Mouse (Mus musculus) regulatory T cell (primary cell): ENCODE measurements at regions not wholly inside any gene's neighbourhood (a gene's known extent, or its start where the extent isn't known, plus 50 kb on each side); places are given as distances from the start of the nearest gene placed in this dataset.

Source experiments
- in situ Hi-C: fragments of 300-600 bp; cut with MboI, MseI; formaldehyde crosslinking; loops from one replicate; pipeline ENCODE4 v1.15.1; 2025; ENCODE audit warnings: high pct_unique_total_duplicates

DNA sequence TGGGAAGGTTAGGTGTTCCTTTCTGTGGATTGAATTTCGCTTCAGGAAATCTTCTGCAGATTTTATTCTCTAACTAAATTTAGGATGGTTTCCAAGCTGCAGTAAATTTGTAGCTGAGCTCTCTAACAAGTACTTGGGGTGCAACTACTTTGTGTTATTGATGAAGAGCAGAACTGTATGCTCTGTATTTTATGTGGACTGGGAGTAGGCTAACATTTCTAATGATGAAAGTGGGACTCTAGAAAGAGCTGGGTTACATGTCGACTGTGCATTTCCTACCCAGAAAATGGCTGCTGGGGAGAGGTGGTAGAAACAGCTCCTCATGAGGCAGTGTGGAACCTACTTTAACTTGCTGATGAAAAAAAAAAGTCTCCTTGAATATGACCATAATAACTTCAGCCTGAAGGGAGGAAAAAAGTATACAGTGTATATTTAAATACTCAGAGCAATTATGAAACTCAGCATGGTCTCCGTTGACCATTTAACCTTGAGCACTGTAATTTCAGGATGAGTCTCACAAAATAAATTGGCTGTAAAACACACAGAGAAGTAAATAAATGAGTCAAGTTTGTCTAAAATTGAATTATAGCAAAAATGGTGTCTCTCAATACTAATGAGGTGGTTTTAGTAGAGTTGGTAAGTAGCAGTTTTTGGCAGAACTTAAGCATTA, 852.6 kb downstream of the Stpg2 start:
- in situ Hi-C loops, result no loop called here

DNA sequence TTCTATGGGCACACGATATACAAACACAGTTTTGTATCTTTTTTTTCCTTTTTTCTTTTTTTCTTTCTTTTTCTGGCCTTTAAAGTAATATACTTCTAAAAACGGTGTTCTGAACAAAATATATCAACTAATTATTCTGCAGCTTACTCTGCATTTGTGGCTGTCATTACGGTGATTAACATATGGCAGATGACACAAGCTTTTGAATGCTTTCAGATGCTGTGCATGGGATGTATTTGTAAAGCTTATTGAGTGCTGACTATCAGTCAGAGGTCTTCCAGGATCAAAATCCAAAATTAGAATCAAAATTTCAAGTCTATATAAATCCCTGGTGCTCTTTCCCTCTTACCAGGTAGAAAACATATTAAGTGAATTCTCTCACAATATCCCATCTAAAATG, 853.6 kb downstream of the Stpg2 start:
- in situ Hi-C loops, result no loop called here

GRCm38 (mm10) chr3:140059522-140060110, 854.1 kb downstream of the Stpg2 start:
- in situ Hi-C loops, result no loop called here

- in situ Hi-C loops, result no loop called here
Measured at GRCm38 (mm10) chr3:140061769-140062381, 856.4 kb downstream of the Stpg2 start.

DNA sequence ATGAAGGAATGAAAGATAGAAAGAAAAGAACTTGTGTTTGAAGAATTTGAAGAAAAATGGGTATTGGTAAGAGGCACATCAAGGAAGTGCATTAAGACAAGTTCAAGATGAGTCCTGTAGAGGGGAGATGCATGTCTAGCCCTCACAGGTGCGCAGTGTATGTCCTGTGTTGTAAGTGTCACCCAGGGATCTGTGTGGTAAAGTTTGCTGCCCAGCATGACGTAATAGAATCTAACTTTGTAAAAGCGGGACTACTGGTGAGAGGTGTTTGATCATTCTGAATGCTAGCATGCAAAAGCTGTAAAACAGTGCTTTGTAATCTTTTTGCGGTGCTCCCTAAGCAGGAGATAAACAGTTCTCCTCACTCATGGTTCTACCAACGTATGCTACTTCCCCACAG, 857.4 kb downstream of the Stpg2 start:
- in situ Hi-C loops, result no loop called here

DNA sequence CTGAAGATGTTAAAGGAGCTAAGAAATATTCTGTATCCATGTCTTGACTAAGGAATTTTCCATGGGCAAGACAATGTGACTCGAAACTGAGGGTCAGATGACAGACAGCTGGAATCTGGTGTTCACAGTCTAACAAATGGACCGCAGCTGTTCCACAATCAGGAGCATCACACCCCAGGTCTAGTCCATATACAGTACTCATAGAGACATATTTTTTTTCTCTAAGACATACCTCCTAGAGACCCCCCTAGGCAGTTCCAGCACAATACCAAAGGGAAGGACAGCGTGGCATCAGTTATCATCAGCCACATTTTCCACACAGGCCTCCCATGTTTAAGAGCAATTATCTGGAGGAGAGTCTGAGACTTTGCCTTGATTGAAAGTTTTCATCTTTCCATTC, 878.8 kb downstream of the Stpg2 start:
- in situ Hi-C loops, result no loop called here

GRCm38 (mm10) chr3:140085385-140085784, 879.9 kb downstream of the Stpg2 start:
- in situ Hi-C loops, result no loop called here

GRCm38 (mm10) chr3:140088019-140088418, 882.5 kb downstream of the Stpg2 start:
- in situ Hi-C loops, result no loop called here

- in situ Hi-C loops, result no loop called here
Measured at GRCm38 (mm10) chr3:140091900-140092299, 886.4 kb downstream of the Stpg2 start.

GRCm38 (mm10) chr3:140096854-140097540, 891.5 kb downstream of the Stpg2 start:
- in situ Hi-C loops, result no loop called here

DNA sequence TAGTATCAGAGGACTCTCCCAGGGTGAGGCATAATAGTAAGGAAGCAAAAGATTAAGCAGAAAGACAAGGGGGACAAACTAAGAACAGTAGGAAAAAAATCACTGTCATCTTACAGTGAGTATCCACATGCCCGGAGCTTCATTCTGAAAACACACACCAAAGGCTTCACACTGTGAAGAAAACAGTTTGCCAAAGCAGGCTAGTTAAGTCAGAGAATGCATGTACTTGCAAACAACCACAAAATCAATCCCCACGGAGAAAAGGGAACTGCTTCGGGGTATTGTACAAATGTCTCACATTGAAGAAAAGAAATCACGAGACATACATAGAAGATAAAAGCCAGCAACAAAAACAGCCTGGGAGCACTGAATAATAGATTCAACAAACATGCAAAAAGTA, 903.9 kb downstream of the Stpg2 start:
- in situ Hi-C loops, result no loop called here

- in situ Hi-C loops, result no loop called here
Measured at GRCm38 (mm10) chr3:140111414-140112172, 906.1 kb downstream of the Stpg2 start.

- in situ Hi-C loops, result no loop called here
Measured at GRCm38 (mm10) chr3:140115116-140115515, 909.6 kb downstream of the Stpg2 start.

GRCm38 (mm10) chr3:140127310-140127709, 921.8 kb downstream of the Stpg2 start:
- in situ Hi-C loops, result no loop called here

GRCm38 (mm10) chr3:140129065-140129778, 923.7 kb downstream of the Stpg2 start:
- in situ Hi-C loops, result no loop called here

- in situ Hi-C loops, result no loop called here
Measured at GRCm38 (mm10) chr3:140143900-140144299, 938.4 kb downstream of the Stpg2 start.

- in situ Hi-C loops, result no loop called here
Measured at GRCm38 (mm10) chr3:140147158-140147933, 941.9 kb downstream of the Stpg2 start.

DNA sequence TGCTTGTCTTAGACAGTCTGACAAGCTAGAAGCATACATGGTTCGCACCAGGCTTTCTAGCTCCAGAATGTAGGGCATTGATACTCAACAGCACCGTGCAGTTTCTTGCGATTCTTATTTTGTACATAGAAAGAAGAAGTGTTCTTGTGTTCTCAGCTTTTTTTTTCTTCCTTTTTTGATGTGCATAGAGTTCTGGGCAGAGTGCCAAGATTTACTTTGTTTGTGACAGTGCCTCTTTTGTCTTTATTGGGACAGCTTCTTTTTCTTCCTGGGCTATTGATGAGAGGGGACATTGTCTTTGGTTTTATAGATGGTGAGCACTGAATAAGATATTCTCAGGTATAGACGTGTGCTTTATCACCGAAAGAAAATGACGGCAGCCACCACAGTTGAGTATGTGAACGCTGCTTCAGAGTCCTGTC, 945.0 kb downstream of the Stpg2 start:
- in situ Hi-C loops, result no loop called here

- in situ Hi-C loops, result no loop called here
Measured at GRCm38 (mm10) chr3:140179471-140179870, 974.0 kb downstream of the Stpg2 start.

DNA sequence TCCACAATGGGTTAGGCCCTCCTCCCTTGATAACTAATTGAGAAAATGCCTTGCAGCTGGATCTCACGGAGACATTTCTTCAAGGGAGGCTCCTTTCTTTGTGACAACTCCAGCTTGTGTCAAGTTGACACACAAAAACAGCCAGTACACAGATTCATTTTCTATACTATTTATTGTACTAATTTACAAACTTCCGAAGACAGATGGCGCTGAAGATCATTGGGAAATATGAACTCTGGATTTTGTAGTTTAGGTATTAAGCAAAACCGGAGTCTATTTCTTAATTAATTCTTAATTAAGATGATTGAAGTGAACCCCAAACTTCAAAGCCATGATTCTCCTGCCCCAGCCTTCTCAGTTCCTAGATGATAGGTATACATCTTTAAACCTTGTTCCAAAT, 977.2 kb downstream of the Stpg2 start:
- in situ Hi-C loops, result no loop called here
